Mouse (Mus musculus): ENCODE measurements around the gene Rpl37.

DNA sequence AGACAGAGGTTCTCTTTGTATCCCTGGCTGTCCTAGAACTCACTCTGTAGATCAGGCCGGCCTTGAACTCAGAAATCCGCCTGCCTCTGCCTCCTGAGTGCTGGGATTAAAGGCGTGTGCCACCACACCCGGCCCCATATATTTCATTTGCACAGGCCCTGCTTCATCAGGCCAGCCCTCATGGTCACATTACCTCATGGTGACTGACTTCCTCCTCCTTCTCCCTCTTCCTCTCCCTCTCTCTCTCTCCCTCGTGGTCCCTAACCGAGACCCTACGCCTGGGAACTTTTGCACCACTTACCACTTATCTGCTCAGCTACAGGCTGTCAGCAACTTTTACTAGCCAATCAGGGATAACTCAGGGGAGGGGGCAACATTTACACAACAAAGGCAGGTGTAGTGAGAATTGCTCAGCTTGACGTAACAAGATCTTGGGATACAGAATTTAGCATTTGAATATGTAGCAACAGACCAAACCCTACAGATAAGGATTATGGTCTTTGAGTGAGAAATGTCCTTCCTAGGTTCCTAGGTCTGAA lies 18.6 kb downstream of the Rpl37 start:
- TF ChIP-seq CTCF (IDR thresholded peaks at IDR 0.05; ENCODE audit: low read depth): no peak
- TF ChIP-seq EP300 (optimal IDR thresholded peaks at IDR 0.05): no peak

Measured in stomach, postnatal 0 days (tissue).